ENCODE assay signal across 24 mouse cellular contexts in the genomic region with DNA sequence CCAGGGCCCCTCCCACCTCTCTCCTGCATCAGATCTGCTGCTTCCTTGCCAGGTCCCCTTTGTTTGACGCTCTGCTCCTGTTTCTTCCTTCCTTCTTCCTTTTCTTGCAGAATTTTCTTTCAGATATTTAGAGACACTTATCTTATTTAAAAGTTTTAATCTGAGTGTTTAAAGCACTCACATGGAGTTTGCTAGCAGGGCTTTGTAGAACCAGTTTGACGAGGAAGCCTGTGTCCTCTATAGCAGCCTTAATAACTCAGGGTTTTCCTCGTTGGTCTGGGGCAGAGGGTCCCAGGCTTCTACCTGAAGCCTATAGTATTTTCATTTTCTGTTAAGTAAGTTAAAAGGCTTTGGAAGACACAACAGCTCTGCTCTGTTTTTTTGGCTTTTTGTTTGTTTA. TPM values are rescaled to one million over a fixed set of nuclear protein-coding genes. Genes with fewer than 3 reads are reported as not detected.
DNase-seq lines count a peak whose midpoint lies in the region; ATAC-seq and TF ChIP-seq lines count a peak whose summit lies in the region.
"Had no signal": no experiment of that assay in that cellular context is flagged by ENCODE, and none has a peak within 500 bp of the region (broad histone marks: within the 10 kb centered on the region; RNA-seq: fewer than 3 reads in every experiment).

No protein-coding gene starts in this region.

- TF ChIP-seq CTCF in lung, embryonic 14.5 days (IDR thresholded peaks at IDR 0.05; ENCODE audit: low read depth): no peak
- no peak for TF ChIP-seq CTCF in lung, postnatal 0 days (IDR thresholded peaks at IDR 0.05)

- no peak overlapping the region for H3K9ac ChIP-seq in embryonic facial prominence, embryonic 14.5 days (ENCODE audit: low read depth, low read length)
- H3K9ac ChIP-seq in lung, embryonic 14.5 days: no peak overlapping the region
- no peak overlapping the region for H3K9ac ChIP-seq in lung, postnatal 0 days (replicated peaks; ENCODE audit: low read depth)
- H3K9ac ChIP-seq: embryonic facial prominence, embryonic 13.5 days; forebrain, embryonic 13.5 days; forebrain, embryonic 15.5 days; forebrain, postnatal 0 days had no signal

- no peaks in the 10 kb centered on the region for H3K4me1 ChIP-seq in embryonic facial prominence, embryonic 14.5 days (ENCODE audit: control insufficient read depth, insufficient read depth, low read length)
- peaks cover 8% of the 10 kb centered on the region for H3K4me1 ChIP-seq in embryonic facial prominence, embryonic 10.5 days
- H3K4me1 ChIP-seq in lung, embryonic 14.5 days (ENCODE audit: insufficient read depth): no peaks in the 10 kb centered on the region
- no peaks in the 10 kb centered on the region for H3K4me1 ChIP-seq in lung, postnatal 0 days (ENCODE audit: insufficient read depth, low read depth, low read length)
- H3K4me1 ChIP-seq: embryonic facial prominence, embryonic 13.5 days had no signal

- no peak overlapping the region for H3K4me2 ChIP-seq in embryonic facial prominence, embryonic 14.5 days (ENCODE audit: low read depth, low read length)
- no peak overlapping the region for H3K4me2 ChIP-seq in lung, embryonic 14.5 days
- no peak overlapping the region for H3K4me2 ChIP-seq in lung, postnatal 0 days (replicated peaks; ENCODE audit: low read depth, low read length)
- H3K4me2 ChIP-seq: embryonic facial prominence, embryonic 13.5 days; forebrain, embryonic 13.5 days; forebrain, embryonic 15.5 days had no signal

- H3K27ac ChIP-seq in embryonic facial prominence, embryonic 14.5 days (replicated peaks; ENCODE audit: low read depth, low read length): no peak overlapping the region
- no peak overlapping the region for H3K27ac ChIP-seq in embryonic facial prominence, embryonic 10.5 days (replicated peaks)
- H3K27ac ChIP-seq in lung, embryonic 14.5 days (ENCODE audit: low read depth): no peak overlapping the region
- no peak overlapping the region for H3K27ac ChIP-seq in lung, postnatal 0 days (ENCODE audit: low read length)
- H3K27ac ChIP-seq: embryonic facial prominence, embryonic 13.5 days; forebrain, embryonic 13.5 days; forebrain, embryonic 15.5 days had no signal

- no peaks in the 10 kb centered on the region for H3K27me3 ChIP-seq in embryonic facial prominence, embryonic 14.5 days (replicated peaks; ENCODE audit: control insufficient read depth, insufficient read depth, low read length)
- no peaks in the 10 kb centered on the region for H3K27me3 ChIP-seq in embryonic facial prominence, embryonic 10.5 days (replicated peaks; ENCODE audit: low read depth, poor library complexity, severe bottlenecking)
- H3K27me3 ChIP-seq in lung, embryonic 14.5 days (ENCODE audit: insufficient read depth, low read length): no peaks in the 10 kb centered on the region
- H3K27me3 ChIP-seq in lung, postnatal 0 days (replicated peaks; ENCODE audit: insufficient read depth, low read length): no peaks in the 10 kb centered on the region
- H3K27me3 ChIP-seq: CH12.LX; embryonic facial prominence, embryonic 13.5 days; forebrain, embryonic 13.5 days; forebrain, embryonic 15.5 days; Patski had no signal

- ATAC-seq in embryonic facial prominence, embryonic 14.5 days (ENCODE audit: low read depth): peak; percentile 37; the same call in 1 of the 2 replicates
- no peak for ATAC-seq in lung, embryonic 14.5 days (ENCODE audit: insufficient read depth)
- ATAC-seq in lung, postnatal 0 days: no peak; the same call in 1 of the 2 replicates
- ATAC-seq: activated CD4-positive, CD25-positive, alpha-beta regulatory T cell, adult 4 months; CD4-positive, CD25-positive, alpha-beta regulatory T cell, adult 4 months; forebrain, embryonic 13.5 days; forebrain, embryonic 15.5 days; forebrain, postnatal 0 days; Patski had no signal

- WGBS in embryonic facial prominence, embryonic 14.5 days: 58% methylated on average over 3 of the region's 3 CpGs
- 60% methylated on average over 3 of the region's 3 CpGs for WGBS in embryonic facial prominence, embryonic 10.5 days
- 41% methylated on average over 3 of the region's 3 CpGs for WGBS in lung, embryonic 14.5 days
- 43% methylated on average over 3 of the region's 3 CpGs for WGBS in lung, postnatal 0 days

- no peaks in the 10 kb centered on the region for H3K9me3 ChIP-seq in embryonic facial prominence, embryonic 14.5 days (ENCODE audit: control insufficient read depth, low read length)
- no peaks in the 10 kb centered on the region for H3K9me3 ChIP-seq in embryonic facial prominence, embryonic 10.5 days
- no peaks in the 10 kb centered on the region for H3K9me3 ChIP-seq in lung, embryonic 14.5 days (ENCODE audit: low read depth, low read length)
- no peaks in the 10 kb centered on the region for H3K9me3 ChIP-seq in lung, postnatal 0 days (ENCODE audit: low read length)
- H3K9me3 ChIP-seq: embryonic facial prominence, embryonic 13.5 days; forebrain, embryonic 13.5 days; forebrain, embryonic 15.5 days; G1E had no signal

- H3K4me3 ChIP-seq in embryonic facial prominence, embryonic 14.5 days (ENCODE audit: low read depth, low read length): no peak overlapping the region
- H3K4me3 ChIP-seq in embryonic facial prominence, embryonic 10.5 days: no peak overlapping the region
- H3K4me3 ChIP-seq in lung, embryonic 14.5 days (ENCODE audit: low read depth, low read length): no peak overlapping the region
- H3K4me3 ChIP-seq in lung, postnatal 0 days (ENCODE audit: low read depth, low read length): no peak overlapping the region
- H3K4me3 ChIP-seq: embryonic facial prominence, embryonic 13.5 days; forebrain, embryonic 13.5 days; forebrain, embryonic 15.5 days had no signal

- TF ChIP-seq EP300 in lung, postnatal 0 days (IDR thresholded peaks at IDR 0.05): no peak

- DNase-seq in embryonic facial prominence, embryonic 14.5 days (ENCODE audit: low spot score): no peak
- DNase-seq in embryonic facial prominence, embryonic 10.5 days (ENCODE audit: low spot score): no peak
- peak; percentile 41 for DNase-seq in lung, embryonic 14.5 days
- no peak for DNase-seq in lung, adult 18-20 months
- peak; percentile 55 for DNase-seq in lung, postnatal 0 days (ENCODE audit: low spot score)
- no peak for DNase-seq in lung, postnatal 4 days
- DNase-seq: adrenal gland, adult 8-10 months; adrenal gland, postnatal 14 days; adrenal gland, postnatal 36 days; B cell, adult 2 months; cerebellum, adult 11-12 months; cerebellum, adult 2 months; cerebellum, adult 9-10 months; cerebellum, postnatal 10 days; cerebellum, postnatal 25 days; forebrain, postnatal 0 days had no signal

- no peaks in the 10 kb centered on the region for H3K36me3 ChIP-seq in embryonic facial prominence, embryonic 14.5 days (ENCODE audit: control insufficient read depth, insufficient read depth, low read length)
- no peaks in the 10 kb centered on the region for H3K36me3 ChIP-seq in embryonic facial prominence, embryonic 10.5 days (replicated peaks)
- H3K36me3 ChIP-seq in lung, embryonic 14.5 days (ENCODE audit: insufficient read depth): no peaks in the 10 kb centered on the region
- H3K36me3 ChIP-seq in lung, postnatal 0 days (ENCODE audit: insufficient read depth, low read length): no peaks in the 10 kb centered on the region
- H3K36me3 ChIP-seq: embryonic facial prominence, embryonic 13.5 days; forebrain, embryonic 15.5 days; G1E had no signal

RNA-seq across cellular contexts. Expression of gene Osbpl6, which starts 20.5 kb away (rescaled TPM):
- 11.0 and 11.5 TPM in 2 replicates for polyA plus RNA-seq in embryonic facial prominence, embryonic 14.5 days (2014; fragmentation: Nextera tagmentation; extraction: Ambion mirVana)
- polyA plus RNA-seq in embryonic facial prominence, embryonic 10.5 days (2016; fragmentation: Nextera tagmentation; extraction: Ambion mirVana): 13.5 and 15.4 TPM in 2 replicates
- 17.3 and 17.6 TPM in 2 replicates for polyA plus RNA-seq in lung, embryonic 14.5 days (2014; fragmentation: Nextera tagmentation; extraction: Ambion mirVana)
- 46.7 and 60.1 TPM in 2 replicates for polyA plus RNA-seq in lung, postnatal 0 days (2015; fragmentation: Nextera tagmentation; extraction: Ambion mirVana)
- polyA plus RNA-seq: activated CD4-positive, CD25-positive, alpha-beta regulatory T cell, adult 4 months; G1E had no signal

RNA-seq across cellular contexts. Expression of gene Rbm45, which starts 57.0 kb away (rescaled TPM):
- 14.4 and 16.0 TPM in 2 replicates for polyA plus RNA-seq in embryonic facial prominence, embryonic 14.5 days (2014; fragmentation: Nextera tagmentation; extraction: Ambion mirVana)
- 20.0 and 20.6 TPM in 2 replicates for polyA plus RNA-seq in embryonic facial prominence, embryonic 10.5 days (2016; fragmentation: Nextera tagmentation; extraction: Ambion mirVana)
- polyA plus RNA-seq in lung, embryonic 14.5 days (2014; fragmentation: Nextera tagmentation; extraction: Ambion mirVana): 15.1 and 16.2 TPM in 2 replicates
- polyA plus RNA-seq in lung, postnatal 0 days (2015; fragmentation: Nextera tagmentation; extraction: Ambion mirVana): 12.7 and 16.0 TPM in 2 replicates

Comparison
In these comparisons a context has a peak if more than half of its experiments do, and no peak if none do; other contexts are left out.
1. DNase-seq: peak in lung, embryonic 14.5 days (single experiment) and lung, postnatal 0 days (single experiment); none in embryonic facial prominence, embryonic 14.5 days (single experiment), embryonic facial prominence, embryonic 10.5 days (single experiment), lung, adult 18-20 months (0 of 2) and lung, postnatal 4 days (0 of 2).